Mouse (Mus musculus): ENCODE data around the gene Abca3. TPM values are rescaled to one million over a fixed set of nuclear protein-coding genes. Genes with fewer than 3 reads are reported as not detected.

Abca3 gene
- polyA plus RNA-seq, 1 experiment from 2014 or later: 9.3 TPM

- Histone ChIP-seq H3K4me1 (peaks cover 21% of the 10 kb centered on the region), H3K36me3 (no peaks in the 10 kb centered on the region), H3K4me2 (no peak overlapping the region), H3K27me3 (peaks cover 17% of the 10 kb centered on the region), H3K4me3 (no peak overlapping the region), H3K27ac (no peak overlapping the region), H3K9ac (no peak overlapping the region), H3K9me3 (no peaks in the 10 kb centered on the region)
- whole genome bisulfite sequencing: 82% methylated on average over 8 of the region's 8 CpGs
- ATAC-seq (ENCODE audit: insufficient number of reproducible peaks, low FRiP score, low TSS enrichment, low read depth): no peak
Observed at GRCm38 (mm10) chr17:24355284-24355683, 3.5 kb downstream of the Abca3 start.

GRCm38 (mm10) chr17:24359006-24359405 lies 7.3 kb downstream of the Abca3 start:
- no peak overlapping the region for H3K4me2 ChIP-seq
- WGBS: 92% methylated on average over 8 of the region's 8 CpGs
- no peaks in the 10 kb centered on the region for H3K36me3 ChIP-seq
- H3K4me1 ChIP-seq: no peaks in the 10 kb centered on the region
- H3K9ac ChIP-seq: no peak overlapping the region
- no peak for ATAC-seq (ENCODE audit: insufficient number of reproducible peaks, low FRiP score, low TSS enrichment, low read depth)
- H3K27ac ChIP-seq: no peak overlapping the region
- no peak overlapping the region for H3K4me3 ChIP-seq
- no peaks in the 10 kb centered on the region for H3K9me3 ChIP-seq
- H3K27me3 ChIP-seq: no peaks in the 10 kb centered on the region

GRCm38 (mm10) chr17:24359903-24360302 lies 8.2 kb downstream of the Abca3 start:
- Histone ChIP-seq H3K4me3 (no peak overlapping the region), H3K4me1 (no peaks in the 10 kb centered on the region), H3K27ac (no peak overlapping the region), H3K27me3 (no peaks in the 10 kb centered on the region), H3K9ac (no peak overlapping the region), H3K36me3 (no peaks in the 10 kb centered on the region), H3K9me3 (no peaks in the 10 kb centered on the region), H3K4me2 (no peak overlapping the region)
- ATAC-seq (ENCODE audit: insufficient number of reproducible peaks, low FRiP score, low TSS enrichment, low read depth): no peak
- 72% methylated on average over 2 of the region's 2 CpGs for WGBS

- Histone ChIP-seq H3K4me3 (no peak overlapping the region), H3K9ac (no peak overlapping the region), H3K27ac (no peak overlapping the region), H3K9me3 (no peaks in the 10 kb centered on the region), H3K4me2 (no peak overlapping the region), H3K36me3 (no peaks in the 10 kb centered on the region), H3K27me3 (no peaks in the 10 kb centered on the region), H3K4me1 (no peaks in the 10 kb centered on the region)
- WGBS: 82% methylated on average over 8 of the region's 8 CpGs
- ATAC-seq (ENCODE audit: insufficient number of reproducible peaks, low FRiP score, low TSS enrichment, low read depth): no peak
Observed at GRCm38 (mm10) chr17:24360841-24361240, 9.1 kb downstream of the Abca3 start.

- H3K36me3 ChIP-seq: no peaks in the 10 kb centered on the region
- no peak overlapping the region for H3K4me3 ChIP-seq
- no peak overlapping the region for H3K27ac ChIP-seq
Observed at GRCm38 (mm10) chr17:24361291-24361690, 9.5 kb downstream of the Abca3 start.

GRCm38 (mm10) chr17:24362527-24362926 lies 10.8 kb downstream of the Abca3 start:
- H3K36me3 ChIP-seq: peaks cover 4% of the 10 kb centered on the region; the same call in 1 of the 2 replicates
- no peaks in the 10 kb centered on the region for H3K4me1 ChIP-seq
- no peak overlapping the region for H3K27ac ChIP-seq
- H3K4me2 ChIP-seq: no peak overlapping the region
- no peak overlapping the region for H3K9ac ChIP-seq
- H3K27me3 ChIP-seq: no peaks in the 10 kb centered on the region
- 70% methylated on average over 9 of the region's 9 CpGs for WGBS
- H3K4me3 ChIP-seq: no peak overlapping the region
- no peaks in the 10 kb centered on the region for H3K9me3 ChIP-seq
- ATAC-seq (ENCODE audit: insufficient number of reproducible peaks, low FRiP score, low TSS enrichment, low read depth): no peak

More at GRCm38 (mm10) chr17:24361291-24361690, 9.5 kb downstream of the Abca3 start:
- H3K4me1 ChIP-seq: no peaks in the 10 kb centered on the region
- ATAC-seq (ENCODE audit: insufficient number of reproducible peaks, low FRiP score, low TSS enrichment, low read depth): no peak
- H3K9me3 ChIP-seq: no peaks in the 10 kb centered on the region
- no peaks in the 10 kb centered on the region for H3K27me3 ChIP-seq
- no peak overlapping the region for H3K9ac ChIP-seq
- WGBS: 83% methylated on average over 5 of the region's 5 CpGs
- no peak overlapping the region for H3K4me2 ChIP-seq

GRCm38 (mm10) chr17:24364461-24364860 lies 12.7 kb downstream of the Abca3 start:
- Histone ChIP-seq H3K36me3 (peaks cover 7% of the 10 kb centered on the region; the same call in 1 of the 2 replicates), H3K27me3 (no peaks in the 10 kb centered on the region), H3K4me2 (no peak overlapping the region), H3K9me3 (no peaks in the 10 kb centered on the region), H3K27ac (no peak overlapping the region), H3K4me3 (no peak overlapping the region), H3K9ac (no peak overlapping the region), H3K4me1 (no peaks in the 10 kb centered on the region)
- WGBS: 87% methylated on average over 9 of the region's 9 CpGs
- no peak for ATAC-seq (ENCODE audit: insufficient number of reproducible peaks, low FRiP score, low TSS enrichment, low read depth)

GRCm38 (mm10) chr17:24365863-24366262 lies 14.1 kb downstream of the Abca3 start:
- Histone ChIP-seq H3K9ac (no peak overlapping the region), H3K4me1 (no peaks in the 10 kb centered on the region), H3K36me3 (peaks cover 7% of the 10 kb centered on the region; the same call in 1 of the 2 replicates), H3K27me3 (no peaks in the 10 kb centered on the region), H3K27ac (no peak overlapping the region), H3K4me2 (no peak overlapping the region), H3K4me3 (no peak overlapping the region), H3K9me3 (no peaks in the 10 kb centered on the region)
- no peak for ATAC-seq (ENCODE audit: insufficient number of reproducible peaks, low FRiP score, low TSS enrichment, low read depth)
- 75% methylated on average over 13 of the region's 13 CpGs for WGBS

GRCm38 (mm10) chr17:24375094-24375712 lies 23.5 kb downstream of the Abca3 start:
- Histone ChIP-seq H3K36me3 (peaks cover 7% of the 10 kb centered on the region; the same call in 1 of the 2 replicates), H3K4me1 (no peaks in the 10 kb centered on the region), H3K4me3 (no peak overlapping the region), H3K27me3 (no peaks in the 10 kb centered on the region), H3K27ac (no peak overlapping the region), H3K4me2 (no peak overlapping the region), H3K9me3 (no peaks in the 10 kb centered on the region), H3K9ac (no peak overlapping the region)
- ATAC-seq (ENCODE audit: insufficient number of reproducible peaks, low FRiP score, low TSS enrichment, low read depth): no peak
- WGBS: 67% methylated on average over 4 of the region's 5 CpGs

GRCm38 (mm10) chr17:24375886-24376285 lies 24.1 kb downstream of the Abca3 start:
- Histone ChIP-seq H3K9me3 (no peaks in the 10 kb centered on the region), H3K4me1 (no peaks in the 10 kb centered on the region), H3K27ac (no peak overlapping the region), H3K36me3 (peaks cover 7% of the 10 kb centered on the region; the same call in 1 of the 2 replicates), H3K9ac (no peak overlapping the region), H3K27me3 (no peaks in the 10 kb centered on the region), H3K4me3 (no peak overlapping the region), H3K4me2 (no peak overlapping the region)
- 90% methylated on average over 6 of the region's 6 CpGs for WGBS
- ATAC-seq (ENCODE audit: insufficient number of reproducible peaks, low FRiP score, low TSS enrichment, low read depth): no peak

GRCm38 (mm10) chr17:24378496-24378895 lies 26.7 kb downstream of the Abca3 start:
- Histone ChIP-seq H3K9ac (no peak overlapping the region), H3K27me3 (no peaks in the 10 kb centered on the region), H3K4me2 (no peak overlapping the region), H3K9me3 (no peaks in the 10 kb centered on the region), H3K4me3 (no peak overlapping the region), H3K4me1 (no peaks in the 10 kb centered on the region), H3K36me3 (peaks cover 16% of the 10 kb centered on the region), H3K27ac (no peak overlapping the region)
- WGBS: 82% methylated on average over 2 of the region's 2 CpGs
- ATAC-seq (ENCODE audit: insufficient number of reproducible peaks, low FRiP score, low TSS enrichment, low read depth): no peak

- H3K4me2 ChIP-seq: no peak overlapping the region
- no peak overlapping the region for H3K4me3 ChIP-seq
- H3K9ac ChIP-seq: no peak overlapping the region
- 72% methylated on average over 8 of the region's 8 CpGs for WGBS
- no peak overlapping the region for H3K27ac ChIP-seq
- no peaks in the 10 kb centered on the region for H3K4me1 ChIP-seq
- H3K27me3 ChIP-seq: no peaks in the 10 kb centered on the region
- ATAC-seq (ENCODE audit: insufficient number of reproducible peaks, low FRiP score, low TSS enrichment, low read depth): no peak
- no peaks in the 10 kb centered on the region for H3K9me3 ChIP-seq
- peaks cover 32% of the 10 kb centered on the region for H3K36me3 ChIP-seq
Observed at GRCm38 (mm10) chr17:24383789-24384188, 32.0 kb downstream of the Abca3 start.

GRCm38 (mm10) chr17:24388711-24389110 lies 37.0 kb downstream of the Abca3 start:
- no peak overlapping the region for H3K9ac ChIP-seq
- H3K9me3 ChIP-seq: no peaks in the 10 kb centered on the region
- no peak overlapping the region for H3K4me3 ChIP-seq
- H3K4me2 ChIP-seq: no peak overlapping the region
- 76% methylated on average over 5 of the region's 5 CpGs for WGBS
- H3K36me3 ChIP-seq: peaks cover 23% of the 10 kb centered on the region
- H3K4me1 ChIP-seq: no peaks in the 10 kb centered on the region
- ATAC-seq (ENCODE audit: insufficient number of reproducible peaks, low FRiP score, low TSS enrichment, low read depth): no peak
- H3K27ac ChIP-seq: no peak overlapping the region
- H3K27me3 ChIP-seq: no peaks in the 10 kb centered on the region

Data from limb, embryonic 15.5 days (tissue).